Mouse (Mus musculus) G1E-ER4 (cell line): ENCODE results near the gene Kidins220. TPM values are rescaled to one million over a fixed set of nuclear protein-coding genes. Genes with fewer than 3 reads are reported as not detected.

ENCODE experiments used
- GATA1 ChIP-seq: IDR thresholded peaks from one replicate; pipeline ENCODE4 v1.8.0; 2012; ENCODE audit warnings: low read length, inconsistent platforms
- polyA plus RNA-seq: library from polyadenylated mRNA; stranded (reverse); fragments of >175 nt; gene quantifications from 2 replicates; pipeline ENCODE4 v1.2.3, GENCODE M21; 2012

The Kidins220 gene
- polyA plus RNA-seq, 1 experiment = 35.9 TPM

GRCm38 (mm10) chr12:25092027-25092704, 117.4 kb downstream of the Kidins220 start:
- TF ChIP-seq GATA1 = no peak

DNA sequence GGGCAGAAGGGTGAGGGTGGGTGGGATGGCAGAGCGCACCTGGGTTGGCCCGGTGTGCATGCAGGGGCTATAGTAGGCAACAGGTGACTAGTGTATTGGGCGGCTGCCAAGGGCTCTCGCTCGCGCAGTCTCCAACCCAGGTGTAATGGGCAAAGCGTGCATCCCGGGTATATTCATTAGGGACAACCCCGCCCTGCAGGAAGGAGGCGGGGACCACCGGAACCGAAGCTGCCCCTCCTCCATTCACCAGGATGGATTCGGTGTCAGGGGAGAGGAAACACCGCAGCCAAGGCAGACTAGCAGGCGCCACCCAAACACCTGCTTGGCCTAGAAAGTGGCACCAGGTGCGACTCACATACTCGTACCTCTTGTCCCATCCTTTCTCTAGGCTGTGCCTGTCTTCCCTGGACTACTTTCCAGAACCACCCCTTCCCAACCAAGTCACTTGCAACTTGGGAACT, 118.1 kb downstream of the Kidins220 start:
- TF ChIP-seq GATA1 = no peak

DNA sequence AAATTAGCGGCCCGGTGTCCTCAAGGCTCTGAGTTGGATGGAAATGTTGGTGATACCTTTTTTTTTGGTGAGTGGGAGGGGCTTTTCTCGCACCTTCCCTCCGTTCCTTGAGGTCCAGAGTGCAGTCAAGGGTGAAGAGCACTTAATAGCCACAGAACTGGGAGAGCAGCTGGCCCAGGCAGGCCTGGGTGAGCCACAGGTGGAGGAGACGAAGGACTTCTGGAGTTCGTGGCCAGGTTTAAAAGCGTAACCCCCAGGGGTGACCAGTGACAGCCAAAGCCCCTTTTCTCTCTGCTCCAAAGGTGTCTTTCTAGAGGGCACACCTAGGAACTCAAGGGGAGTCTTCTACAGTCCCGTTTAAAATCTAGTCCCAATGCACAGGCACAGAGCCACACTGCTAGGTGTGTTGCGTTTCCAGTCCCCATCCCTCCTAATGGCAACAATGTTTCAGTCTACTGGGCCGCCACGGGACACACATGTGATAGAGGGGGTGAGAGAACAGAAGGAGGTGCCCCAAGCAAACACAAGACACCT, 118.6 kb downstream of the Kidins220 start:
- no peak for TF ChIP-seq GATA1

- TF ChIP-seq GATA1 = no peak
Measured at GRCm38 (mm10) chr12:25094621-25095521, 120.1 kb downstream of the Kidins220 start.

GRCm38 (mm10) chr12:25095538-25095937, 120.8 kb downstream of the Kidins220 start:
- no peak for TF ChIP-seq GATA1

DNA sequence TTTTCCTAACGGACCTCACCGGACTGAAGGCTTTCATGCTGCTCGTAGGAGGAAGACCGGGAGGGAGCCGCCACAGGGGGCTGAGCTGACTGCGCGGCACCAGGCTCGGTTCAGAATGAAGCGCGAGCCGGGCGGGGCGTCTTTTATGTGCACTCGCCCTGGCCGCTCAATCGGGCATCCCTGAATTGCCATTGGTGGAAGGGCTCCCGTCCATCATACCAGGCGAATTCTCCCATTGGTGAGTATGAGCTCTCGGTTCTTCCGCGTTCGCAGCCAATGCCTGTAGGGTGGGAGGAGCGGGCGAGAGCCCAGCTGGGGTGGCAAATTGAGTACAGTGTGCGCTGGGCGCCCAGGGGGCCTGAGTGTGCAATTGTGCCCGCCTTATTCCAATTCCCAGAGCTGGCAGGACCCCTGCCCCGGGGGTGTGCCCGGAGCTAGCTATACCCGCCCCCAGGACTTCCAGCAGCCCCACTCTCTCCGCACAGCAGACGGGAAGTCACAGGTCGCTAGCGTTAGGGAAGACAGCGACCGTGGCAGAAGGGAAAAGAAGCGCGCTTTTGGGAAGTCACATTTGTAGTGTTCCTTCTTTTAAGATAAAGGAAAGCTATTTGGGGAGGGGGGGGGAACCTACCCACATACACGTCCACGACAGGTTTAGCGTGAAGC, 121.4 kb downstream of the Kidins220 start:
- no peak for TF ChIP-seq GATA1

GRCm38 (mm10) chr12:25096640-25097051, 121.9 kb downstream of the Kidins220 start:
- TF ChIP-seq GATA1 = no peak

GRCm38 (mm10) chr12:25097052-25097209, 122.2 kb downstream of the Kidins220 start, which contains the start of gene Id2:
Id2 (minus strand) TSS chr12:25097140.
- TF ChIP-seq GATA1 = no peak

DNA sequence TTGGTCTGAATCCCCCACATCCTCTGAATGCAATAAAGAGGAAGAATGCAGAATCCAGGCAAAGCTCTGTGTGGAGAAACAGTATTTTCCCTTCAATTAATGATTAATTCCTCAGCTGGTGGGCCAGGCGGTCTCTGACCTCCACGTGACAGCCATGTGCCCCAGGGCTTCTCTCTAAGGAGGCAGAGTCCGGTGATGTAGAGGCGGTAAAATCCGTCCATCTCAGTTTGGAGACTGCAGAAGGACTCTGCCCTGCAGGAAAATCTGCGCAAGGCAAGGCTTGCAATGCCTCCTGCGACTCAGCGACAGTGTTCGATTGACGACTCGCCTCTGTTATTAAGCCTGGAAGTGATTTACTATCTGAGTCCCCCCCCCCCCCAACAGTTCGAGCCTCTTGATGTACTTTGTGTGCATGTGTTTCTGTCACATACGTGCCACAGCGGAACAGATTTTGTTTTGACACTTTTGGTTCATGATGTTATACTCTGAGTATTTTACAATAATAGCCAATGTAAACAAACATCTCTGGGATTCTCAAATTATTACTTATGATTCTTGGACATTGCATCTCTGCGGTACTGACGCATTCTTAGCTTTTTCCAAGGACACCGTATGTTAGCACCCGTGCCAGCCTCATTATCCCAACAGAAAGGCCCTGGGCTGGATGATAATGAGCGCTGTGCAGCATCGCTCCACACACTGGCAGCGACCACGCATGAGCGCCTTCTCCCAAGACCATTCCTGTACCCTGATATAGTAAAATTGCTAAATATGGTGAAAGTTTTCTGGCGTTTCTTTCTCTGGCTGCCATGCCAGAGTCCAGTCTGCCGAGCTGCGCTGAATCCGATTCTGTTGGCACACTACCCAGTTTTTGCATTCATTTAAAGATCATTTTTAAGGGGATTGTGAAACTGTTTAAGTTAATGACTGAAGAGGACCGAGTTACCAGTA, 122.8 kb downstream of the Kidins220 start:
- no peak for TF ChIP-seq GATA1

GRCm38 (mm10) chr12:25098161-25098550, 123.4 kb downstream of the Kidins220 start:
- no peak for TF ChIP-seq GATA1

GRCm38 (mm10) chr12:25098561-25099312, 124.0 kb downstream of the Kidins220 start:
- TF ChIP-seq GATA1 = no peak

- no peak for TF ChIP-seq GATA1
Measured at GRCm38 (mm10) chr12:25099313-25099562, 124.5 kb downstream of the Kidins220 start.

GRCm38 (mm10) chr12:25099563-25100408, 125.1 kb downstream of the Kidins220 start:
- no peak for TF ChIP-seq GATA1
